Mouse (Mus musculus): ENCODE results near the gene Tsr1. TPM values are rescaled to one million over a fixed set of nuclear protein-coding genes. Genes with fewer than 3 reads are reported as not detected.

Gene Tsr1
- total RNA-seq, 2 experiments from 2014 or later: 25.7 to 26.1 TPM

Small RNA genes within 50 kb of the gene (microRNA-seq; reads per million reads assigned to microRNA genes)
- 0.25 to 0.95 reads per million in 2 experiments for gene Mir6926

Other genes starting within 250 kb of the Tsr1 start
- 10 to 100 TPM; 83.7 to 90.5 TPM for gene Cluh, start 248.6 kb upstream of the Tsr1 start, total RNA-seq (2021)
- 100 to 1,000 TPM; 110 to 113 TPM for gene Pafah1b1, start 173.4 kb upstream of the Tsr1 start, total RNA-seq (2021)
- gene Mettl16, start 127.2 kb upstream of the Tsr1 start, total RNA-seq (2021): 10 to 100 TPM in 1 of 2 experiments, 1 to 10 TPM in 1; 9.1 to 11.7 TPM
- gene Mnt, start 67.2 kb upstream of the Tsr1 start, total RNA-seq (2021): 1 to 10 TPM; 7.6 to 9.8 TPM
- gene Sgsm2, start 1.0 kb upstream of the Tsr1 start, total RNA-seq (2021): 1 to 10 TPM; 4.6 to 6.9 TPM
- 10 to 100 TPM; 15.2 to 18.5 TPM for gene Smg6, start 27.8 kb downstream of the Tsr1 start, total RNA-seq (2021)
- 10 to 100 TPM; 24.7 to 28.0 TPM for gene Srr, start 27.9 kb downstream of the Tsr1 start, total RNA-seq (2021)